Mouse (Mus musculus): ENCODE results near the gene Upp2.
A peak's percentile ranks its signal among the peaks of the same experiment; 100 is the strongest.

Gene Upp2

GRCm38 (mm10) chr2:58615766-58616165, 48.7 kb downstream of the Upp2 start:
- no peak for DNase-seq (ENCODE audit: low spot score)

GRCm38 (mm10) chr2:58625186-58625585, 58.1 kb downstream of the Upp2 start:
- DNase-seq (ENCODE audit: low spot score) = no peak

GRCm38 (mm10) chr2:58625681-58626080, 58.6 kb downstream of the Upp2 start:
- DNase-seq (ENCODE audit: low spot score) = peak; percentile 18

GRCm38 (mm10) chr2:58626136-58626769, 59.2 kb downstream of the Upp2 start:
- DNase-seq (ENCODE audit: low spot score) = peak; percentile 43

- DNase-seq (ENCODE audit: low spot score) = no peak
These were observed 60.9 kb downstream of the Upp2 start for GRCm38 (mm10) chr2:58627981-58628380.

- peak; percentile 3 for DNase-seq (ENCODE audit: low spot score)
These were observed 61.9 kb downstream of the Upp2 start for GRCm38 (mm10) chr2:58628993-58629392.

GRCm38 (mm10) chr2:58629440-58629839, 62.3 kb downstream of the Upp2 start:
- DNase-seq (ENCODE audit: low spot score) = no peak

GRCm38 (mm10) chr2:58633791-58634190, 66.7 kb downstream of the Upp2 start:
- no peak for DNase-seq (ENCODE audit: low spot score)

- DNase-seq (ENCODE audit: low spot score) = no peak
These were observed 74.9 kb downstream of the Upp2 start for GRCm38 (mm10) chr2:58641761-58642555.

GRCm38 (mm10) chr2:58645667-58646066, 78.6 kb downstream of the Upp2 start:
- no peak for DNase-seq (ENCODE audit: low spot score)

GRCm38 (mm10) chr2:58655169-58655568, 88.1 kb downstream of the Upp2 start:
- no peak for DNase-seq (ENCODE audit: low spot score)

GRCm38 (mm10) chr2:58656959-58657358, 89.9 kb downstream of the Upp2 start:
- DNase-seq (ENCODE audit: low spot score) = no peak

GRCm38 (mm10) chr2:58657855-58658254, 90.8 kb downstream of the Upp2 start:
- no peak for DNase-seq (ENCODE audit: low spot score)

- DNase-seq (ENCODE audit: low spot score) = no peak
These were observed 93.5 kb downstream of the Upp2 start for GRCm38 (mm10) chr2:58660591-58660990.

- DNase-seq (ENCODE audit: low spot score) = no peak
These were observed 94.0 kb downstream of the Upp2 start for GRCm38 (mm10) chr2:58661116-58661515.

GRCm38 (mm10) chr2:58662661-58663060, 95.6 kb downstream of the Upp2 start:
- no peak for DNase-seq (ENCODE audit: low spot score)

- no peak for DNase-seq (ENCODE audit: low spot score)
These were observed 96.5 kb downstream of the Upp2 start for GRCm38 (mm10) chr2:58663404-58664120.

GRCm38 (mm10) chr2:58665081-58665814, 98.2 kb downstream of the Upp2 start:
- DNase-seq (ENCODE audit: low spot score) = peak; percentile 79

GRCm38 (mm10) chr2:58667298-58667697, 100.2 kb downstream of the Upp2 start:
- no peak for DNase-seq (ENCODE audit: low spot score)

GRCm38 (mm10) chr2:58667991-58668390, 100.9 kb downstream of the Upp2 start:
- DNase-seq (ENCODE audit: low spot score) = peak; percentile 79

GRCm38 (mm10) chr2:58669114-58669513, 102.0 kb downstream of the Upp2 start:
- no peak for DNase-seq (ENCODE audit: low spot score)

- no peak for DNase-seq (ENCODE audit: low spot score)
These were observed 105.4 kb downstream of the Upp2 start for GRCm38 (mm10) chr2:58672520-58672919.

Data from embryo, embryonic 10.5 days (tissue).